Mouse (Mus musculus): ENCODE results near the gene Nme3. TPM values are rescaled to one million over a fixed set of nuclear protein-coding genes. Genes with fewer than 3 reads are reported as not detected.

The Nme3 gene
- polyA plus RNA-seq, 1 experiment from 2014 or later = 77.1 TPM

DNA sequence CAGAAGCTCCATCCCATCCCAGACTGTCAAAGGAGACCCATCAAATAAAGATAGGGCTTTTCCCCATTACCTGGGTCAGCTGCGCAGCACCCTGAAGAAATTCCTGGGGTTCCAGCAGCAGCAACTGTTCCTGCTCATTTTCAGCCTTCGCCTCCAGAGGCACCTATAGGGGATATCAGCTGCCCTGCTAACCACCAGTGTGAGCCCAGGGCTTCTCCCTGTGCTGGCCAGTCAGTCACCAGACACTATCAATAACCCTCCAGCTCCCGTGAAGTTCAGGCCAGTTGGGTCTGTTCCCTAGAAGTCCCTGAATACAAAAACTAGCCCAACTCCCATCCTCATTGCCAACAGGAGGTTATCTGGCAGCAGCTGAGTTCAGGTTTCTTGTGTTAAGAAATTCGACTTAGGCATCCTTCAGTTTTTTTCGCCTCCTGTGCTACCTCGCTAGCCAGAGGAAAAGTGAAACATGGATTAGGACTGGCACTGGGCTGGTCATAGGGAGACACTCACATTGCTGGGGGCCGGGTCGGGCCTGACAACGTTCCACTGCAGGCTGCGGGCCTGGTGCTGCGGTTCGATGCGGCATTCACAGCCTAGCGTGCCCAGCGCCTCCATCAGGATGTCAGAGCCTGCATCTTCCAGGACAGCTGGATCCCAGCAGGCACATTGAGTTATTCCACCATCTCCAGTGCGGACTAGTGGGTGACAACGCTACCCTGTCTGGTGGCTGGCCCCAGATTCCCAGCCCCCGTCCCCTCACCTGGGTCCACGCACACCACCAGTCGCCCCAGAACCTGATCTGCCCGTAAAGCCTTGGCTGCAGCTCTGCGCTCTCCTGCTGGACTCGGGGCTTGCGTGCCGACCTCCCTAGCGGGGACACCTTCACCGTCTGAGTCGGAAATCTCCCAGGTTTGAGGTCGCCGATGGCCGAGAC is 2.0 kb upstream of the Nme3 start:
- Histone ChIP-seq H3K36me3 (ENCODE audit: insufficient read depth) (peaks cover 69% of the 10 kb centered on the region), H3K27ac (ENCODE audit: low read depth) (peak overlapping the region; percentile 21), H3K4me2 (peak overlapping the region; percentile 96), H3K9me3 (ENCODE audit: low read depth, low read length) (no peaks in the 10 kb centered on the region), H3K27me3 (ENCODE audit: insufficient read depth, low read length) (no peaks in the 10 kb centered on the region), H3K4me1 (ENCODE audit: insufficient read depth) (peaks cover 4% of the 10 kb centered on the region), H3K9ac (peak overlapping the region; percentile 82), H3K4me3 (ENCODE audit: low read depth, low read length) (peak overlapping the region; percentile 90)
- 9% methylated on average over 31 of the region's 31 CpGs for WGBS
- TF ChIP-seq CTCF (IDR thresholded peaks at IDR 0.05; ENCODE audit: low read depth) = no peak
- DNase-seq (no peak), ATAC-seq (ENCODE audit: insufficient read depth) (peak; percentile 9)

DNA sequence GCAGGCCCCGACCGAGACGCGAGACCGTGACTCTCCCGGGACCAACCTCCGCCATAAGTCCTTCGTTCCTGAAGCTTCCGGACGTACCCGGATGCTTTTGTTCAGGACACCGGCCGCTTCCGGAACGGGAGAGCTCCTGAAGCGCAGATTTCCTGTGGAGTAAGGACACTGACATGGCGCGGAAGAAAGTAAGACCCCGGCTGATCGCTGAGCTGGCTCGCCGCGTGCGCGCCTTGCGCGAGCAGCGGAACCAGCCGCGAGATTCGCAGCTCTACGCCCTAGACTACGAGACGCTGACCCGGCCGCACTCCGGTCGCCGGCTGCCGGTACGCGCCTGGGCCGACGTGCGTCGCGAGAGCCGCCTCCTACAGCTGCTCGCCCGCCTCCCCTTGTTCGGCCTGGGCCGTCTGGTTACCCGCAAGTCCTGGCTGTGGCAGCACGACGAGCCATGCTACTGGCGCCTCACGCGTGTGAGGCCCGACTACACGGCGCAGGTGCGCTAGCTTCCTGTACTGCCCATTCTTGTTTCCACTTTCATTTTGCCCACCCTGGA is 1.2 kb upstream of the Nme3 start, which contains the start of the genes Eme2 and Mrps34:
TSS of gene Eme2 (minus strand) at position 93 of the 553 bp plus-strand sequence.
TSS of gene Mrps34 (plus strand) at position 122 of the 553 bp plus-strand sequence.
- ATAC-seq (ENCODE audit: insufficient read depth) = peak; percentile 54
- Histone ChIP-seq H3K4me2 (peak within 1 kb of the TSS; percentile 96), H3K27me3 (ENCODE audit: insufficient read depth, low read length) (no peaks in the 10 kb centered on the region), H3K9me3 (ENCODE audit: low read depth, low read length) (no peaks in the 10 kb centered on the region), H3K27ac (ENCODE audit: low read depth) (peak within 1 kb of the TSS; percentile 82), H3K9ac (peak within 1 kb of the TSS; percentile 82), H3K36me3 (ENCODE audit: insufficient read depth) (peaks cover 70% of the 10 kb centered on the region), H3K4me3 (ENCODE audit: low read depth, low read length) (peak within 1 kb of the TSS; percentile 90), H3K4me1 (ENCODE audit: insufficient read depth) (peaks cover 4% of the 10 kb centered on the region)
- WGBS = under 1% methylated on average over 62 of the region's 62 CpGs
- no peak for TF ChIP-seq CTCF (IDR thresholded peaks at IDR 0.05; ENCODE audit: low read depth)
- peak; percentile 93 for DNase-seq

DNA sequence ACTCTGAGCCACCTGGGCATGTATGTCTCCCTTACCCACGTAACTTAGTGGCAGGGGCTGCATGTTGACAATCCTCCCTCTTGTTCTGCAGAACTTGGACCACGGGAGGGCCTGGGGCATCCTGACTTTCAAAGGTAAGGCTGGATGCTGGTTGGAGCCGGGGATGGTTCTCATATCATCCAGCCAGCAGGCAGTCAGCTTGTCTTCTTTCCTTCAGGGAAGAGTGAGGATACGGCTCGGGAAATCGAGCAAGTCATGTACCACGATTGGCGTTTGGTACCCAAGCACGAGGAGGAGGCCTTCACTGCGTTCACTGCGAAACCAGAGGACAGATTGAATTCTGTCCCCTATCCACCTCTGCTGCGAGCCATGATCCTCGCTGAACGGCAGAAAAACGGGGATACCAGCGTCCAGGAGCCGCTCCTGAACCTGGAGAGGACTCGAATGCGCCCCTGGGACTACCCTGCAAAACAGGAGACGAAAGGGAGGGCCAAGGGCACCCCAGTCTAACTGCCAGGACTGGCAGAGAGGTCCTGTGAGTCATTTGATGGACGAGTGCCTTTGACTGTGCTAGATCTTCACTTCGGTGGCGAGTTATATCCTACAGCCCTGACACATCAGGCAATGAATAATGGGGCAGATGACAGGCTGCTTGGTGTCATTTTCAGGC is 594 bp upstream of the Nme3 start:
- 9% methylated on average over 23 of the region's 23 CpGs for WGBS
- ATAC-seq (ENCODE audit: insufficient read depth) (no peak; the same call in 1 of the 2 replicates), DNase-seq (no peak)
- peak overlapping the region; percentile 82 for H3K27ac ChIP-seq (ENCODE audit: low read depth)
- H3K4me2 ChIP-seq = peak overlapping the region; percentile 96
- H3K9ac ChIP-seq = peak overlapping the region; percentile 82
- peaks cover 70% of the 10 kb centered on the region for H3K36me3 ChIP-seq (ENCODE audit: insufficient read depth)
- peak overlapping the region; percentile 90 for H3K4me3 ChIP-seq (ENCODE audit: low read depth, low read length)
- H3K27me3 ChIP-seq (ENCODE audit: insufficient read depth, low read length) = no peaks in the 10 kb centered on the region
- no peaks in the 10 kb centered on the region for H3K9me3 ChIP-seq (ENCODE audit: low read depth, low read length)
- no peak for TF ChIP-seq CTCF (IDR thresholded peaks at IDR 0.05; ENCODE audit: low read depth)
- peaks cover 4% of the 10 kb centered on the region for H3K4me1 ChIP-seq (ENCODE audit: insufficient read depth)

DNA sequence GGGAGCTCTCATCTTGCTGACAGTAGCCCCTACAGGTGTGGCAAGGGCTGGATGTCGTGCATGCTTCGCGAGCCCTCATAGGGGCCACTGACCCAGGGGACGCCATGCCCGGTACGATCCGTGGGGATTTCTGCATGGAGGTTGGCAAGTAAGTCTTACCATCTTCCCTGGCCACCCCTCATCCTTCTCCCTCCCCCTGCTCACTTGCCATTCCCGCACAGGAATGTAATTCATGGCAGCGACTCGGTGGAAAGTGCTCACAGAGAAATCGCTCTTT is 631 bp downstream of the Nme3 start:
- Histone ChIP-seq H3K4me3 (ENCODE audit: low read depth, low read length) (peak overlapping the region; percentile 90), H3K4me1 (ENCODE audit: insufficient read depth) (peaks cover 4% of the 10 kb centered on the region), H3K9me3 (ENCODE audit: low read depth, low read length) (no peaks in the 10 kb centered on the region), H3K27me3 (ENCODE audit: insufficient read depth, low read length) (no peaks in the 10 kb centered on the region), H3K4me2 (peak overlapping the region; percentile 96), H3K9ac (peak overlapping the region; percentile 82), H3K27ac (ENCODE audit: low read depth) (peak overlapping the region; percentile 58; the same call in 1 of the 2 replicates), H3K36me3 (ENCODE audit: insufficient read depth) (peaks cover 70% of the 10 kb centered on the region)
- WGBS = 26% methylated on average over 11 of the region's 11 CpGs
- ATAC-seq (ENCODE audit: insufficient read depth) (no peak), DNase-seq (no peak)
- no peak for TF ChIP-seq CTCF (IDR thresholded peaks at IDR 0.05; ENCODE audit: low read depth)

DNA sequence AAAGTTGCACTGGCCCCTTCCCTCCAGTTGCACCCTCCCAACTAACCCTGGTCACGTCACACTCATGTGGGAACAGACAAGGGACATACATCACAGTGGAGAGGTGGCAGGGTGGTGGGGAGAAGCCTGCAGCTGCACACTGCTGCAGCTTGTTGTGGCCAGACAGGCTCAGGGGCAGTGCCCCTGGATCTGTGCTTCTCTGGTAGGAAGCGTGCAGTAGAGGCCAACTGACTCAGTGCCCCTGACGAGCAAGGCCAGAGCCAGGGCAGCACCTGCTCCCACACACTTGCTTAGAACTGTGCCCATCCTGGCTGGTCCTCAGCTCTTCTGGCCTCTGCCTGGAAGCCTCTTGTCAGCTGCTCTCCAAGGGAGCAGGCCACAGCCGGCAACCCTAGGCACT is 1.3 kb downstream of the Nme3 start:
- Histone ChIP-seq H3K36me3 (ENCODE audit: insufficient read depth) (peaks cover 70% of the 10 kb centered on the region), H3K9me3 (ENCODE audit: low read depth, low read length) (no peaks in the 10 kb centered on the region), H3K27ac (ENCODE audit: low read depth) (no peak overlapping the region), H3K4me3 (ENCODE audit: low read depth, low read length) (peak overlapping the region; percentile 90), H3K27me3 (ENCODE audit: insufficient read depth, low read length) (no peaks in the 10 kb centered on the region), H3K9ac (peak overlapping the region; percentile 82; the same call in 1 of the 2 replicates), H3K4me1 (ENCODE audit: insufficient read depth) (peaks cover 4% of the 10 kb centered on the region), H3K4me2 (peak overlapping the region; percentile 96)
- DNase-seq (no peak), ATAC-seq (ENCODE audit: insufficient read depth) (no peak)
- no peak for TF ChIP-seq CTCF (IDR thresholded peaks at IDR 0.05; ENCODE audit: low read depth)
- 58% methylated on average over 4 of the region's 4 CpGs for WGBS

DNA sequence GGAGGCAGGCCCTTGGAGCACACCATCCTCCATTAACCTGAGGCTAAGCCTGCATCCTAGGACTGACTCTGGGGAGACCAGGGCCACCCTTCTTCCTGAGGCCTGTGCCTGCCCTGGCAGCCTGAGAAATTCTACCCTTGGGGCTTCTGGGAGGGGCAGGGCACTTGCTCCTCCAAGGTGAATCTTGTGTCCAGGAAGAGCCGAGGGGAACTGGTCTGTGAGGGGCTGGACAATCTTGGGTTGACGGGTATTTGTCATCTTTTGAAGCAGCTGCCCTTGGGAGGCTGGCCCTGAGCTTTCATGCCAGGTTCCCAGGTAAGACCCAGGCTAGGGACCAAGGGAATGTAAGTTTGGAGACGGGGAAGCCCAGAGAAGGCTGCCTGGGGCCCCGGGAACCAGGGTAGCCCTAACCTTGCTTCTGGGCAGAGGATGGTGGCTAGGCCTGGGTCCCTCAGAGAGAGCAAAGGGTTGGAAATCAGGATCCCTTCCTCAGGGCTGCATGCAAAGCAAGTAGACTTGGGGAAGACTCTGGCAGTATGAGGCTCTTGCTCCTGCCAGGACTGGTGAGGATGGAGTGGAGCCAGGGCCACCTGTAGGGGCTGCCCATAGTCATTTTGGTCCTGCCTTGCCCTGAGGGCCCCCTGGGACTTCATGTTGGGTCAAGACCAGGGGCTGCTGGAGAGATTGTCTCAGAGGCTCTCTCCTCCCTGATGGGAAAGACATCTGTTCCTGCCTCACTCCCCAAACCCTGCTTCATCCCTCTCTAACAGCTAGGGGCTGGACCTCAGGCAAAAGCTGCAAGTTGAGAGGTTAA is 1.9 kb downstream of the Nme3 start:
- H3K9ac ChIP-seq = no peak overlapping the region

More for the DNA sequence above, 1.9 kb downstream of the Nme3 start:
- H3K27me3 ChIP-seq (ENCODE audit: insufficient read depth, low read length) = no peaks in the 10 kb centered on the region
- H3K4me1 ChIP-seq (ENCODE audit: insufficient read depth) = peaks cover 4% of the 10 kb centered on the region
- TF ChIP-seq CTCF (IDR thresholded peaks at IDR 0.05; ENCODE audit: low read depth) = no peak
- no peak overlapping the region for H3K27ac ChIP-seq (ENCODE audit: low read depth)
- DNase-seq = no peak
- WGBS = 71% methylated on average over 4 of the region's 4 CpGs
- H3K4me2 ChIP-seq = no peak overlapping the region
- H3K36me3 ChIP-seq (ENCODE audit: insufficient read depth) = peaks cover 70% of the 10 kb centered on the region
- ATAC-seq (ENCODE audit: insufficient read depth) = no peak
- H3K9me3 ChIP-seq (ENCODE audit: low read depth, low read length) = no peaks in the 10 kb centered on the region
- H3K4me3 ChIP-seq (ENCODE audit: low read depth, low read length) = peak overlapping the region; percentile 90; the same call in 1 of the 2 replicates
